Mouse (Mus musculus): ENCODE measurements around the gene Pex1.

GRCm38 (mm10) chr5:3647708-3648121 lies 51.8 kb downstream of the Pex1 start:
- no peak for TF ChIP-seq CTCF (IDR thresholded peaks at IDR 0.05; ENCODE audit: extremely low read depth, insufficient read length, insufficient replicate concordance, low read depth, low read length)
- TF ChIP-seq POLR2A (IDR thresholded peaks at IDR 0.05; ENCODE audit: low read depth, low read length) = peak; percentile 46

All from small intestine, adult 2 months (tissue).